Mouse (Mus musculus): Measurements from ENCODE around the gene Gm815.

Gm815 gene

GRCm38 (mm10) chr19:26879856-26880255 lies 5.8 kb upstream of the Gm815 start:
- DNase-seq: no peak

- peak; percentile 10 to 59 for DNase-seq
These were observed 3.7 kb upstream of the Gm815 start for GRCm38 (mm10) chr19:26881866-26882427.

GRCm38 (mm10) chr19:26888171-26888570 lies 2.5 kb downstream of the Gm815 start:
- DNase-seq: no peak

GRCm38 (mm10) chr19:26891306-26891964 lies 5.8 kb downstream of the Gm815 start:
- peak; percentile 58 to 73 for DNase-seq

GRCm38 (mm10) chr19:26892861-26893260 lies 7.2 kb downstream of the Gm815 start:
- no peak for DNase-seq

- no peak for DNase-seq
These were observed 16.5 kb downstream of the Gm815 start for GRCm38 (mm10) chr19:26902162-26902561.

- DNase-seq: no peak
These were observed 28.6 kb downstream of the Gm815 start for GRCm38 (mm10) chr19:26914245-26914644.

GRCm38 (mm10) chr19:26920816-26921215 lies 35.1 kb downstream of the Gm815 start:
- no peak for DNase-seq

GRCm38 (mm10) chr19:26930295-26931283 lies 44.9 kb downstream of the Gm815 start:
- DNase-seq: no peak

- DNase-seq: peak; percentile 76 to 88
These were observed 48.5 kb downstream of the Gm815 start for GRCm38 (mm10) chr19:26934186-26934585.
